Mouse (Mus musculus) hematopoietic multipotent progenitor cell, adult 10-12 weeks (in vitro differentiated cells): ENCODE data around the gene Sval3. TPM values are rescaled to one million over a fixed set of nuclear protein-coding genes. Genes with fewer than 3 reads are reported as not detected.

Experiments
- polyA plus RNA-seq: library from polyadenylated mRNA; stranded (reverse); fragments of >175 nt; gene quantifications from 2 replicates; pipeline ENCODE4 v1.2.3, GENCODE M21; 2012; ENCODE audit warnings: low replicate concordance

Sval3 gene
- not detected in 2 replicates for polyA plus RNA-seq

DNA sequence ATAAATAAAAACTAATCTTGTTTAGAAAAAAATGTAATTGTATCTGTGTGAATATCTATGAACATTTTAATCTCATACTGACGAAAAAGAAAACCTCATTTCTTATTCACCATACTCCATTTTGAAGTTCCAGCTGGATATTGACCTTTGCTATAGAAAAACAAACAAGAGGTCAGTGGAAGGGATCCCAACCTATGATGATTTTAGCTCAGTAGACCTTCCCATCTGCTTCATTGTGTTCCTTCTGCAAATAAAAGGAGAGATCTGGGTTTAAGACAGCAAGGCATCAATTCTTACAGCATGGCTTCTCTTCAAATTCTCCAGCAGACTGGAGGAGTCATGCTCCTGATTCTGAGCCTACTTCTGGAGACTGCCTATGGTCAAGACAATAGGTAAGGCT is at the start of gene Sval3:
TSS of gene Sval3 (plus strand) at position 301 of the 400 bp plus-strand sequence.

DNA sequence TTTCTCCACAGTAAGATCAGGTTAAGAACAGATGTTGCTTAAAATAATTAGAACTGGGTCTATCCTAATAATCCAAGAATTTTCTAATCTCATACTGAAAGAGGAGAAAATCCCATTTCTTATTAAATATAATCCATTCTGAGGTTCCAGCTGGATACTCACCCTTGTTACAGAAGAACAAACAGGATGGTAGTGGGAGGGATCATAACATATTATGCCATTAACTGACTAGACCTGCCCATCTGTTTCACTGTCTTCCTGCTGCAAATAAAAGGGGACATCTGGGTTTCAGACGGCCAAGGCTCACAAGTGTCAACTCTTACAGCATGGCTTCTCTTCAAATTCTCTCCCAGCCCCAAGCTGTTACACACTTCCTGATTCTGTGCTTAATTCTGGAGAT is 16.6 kb upstream of the Sval3 start, which contains the start of gene Sval1:
TSS of gene Sval1 (plus strand) at position 301 of the 400 bp plus-strand sequence.

Other genes with a start within 250 kb of the Sval3 start
- not detected in 2 replicates for gene Olfr459, start 193.0 kb upstream of the Sval3 start, polyA plus RNA-seq
- gene Pip, start 120.6 kb upstream of the Sval3 start, polyA plus RNA-seq, result not detected in 2 replicates
- not detected in 2 replicates for gene Sval2, start 115.2 kb upstream of the Sval3 start, polyA plus RNA-seq
- gene Sval1, start 16.5 kb upstream of the Sval3 start, polyA plus RNA-seq, result not detected in 2 replicates
- gene Sva, start 70.3 kb downstream of the Sval3 start, polyA plus RNA-seq, result not detected in 2 replicates
- not detected in 2 replicates for gene Tas2r139, start 172.8 kb downstream of the Sval3 start, polyA plus RNA-seq
- gene Tas2r144, start 247.2 kb downstream of the Sval3 start, polyA plus RNA-seq, result not detected in 2 replicates